Mouse (Mus musculus) liver, embryonic 12.5 days (tissue): ENCODE data around the gene Ccdc6. TPM values are rescaled to one million over a fixed set of nuclear protein-coding genes. Genes with fewer than 3 reads are reported as not detected.

Source experiments
- ATAC-seq: fragments of 200-750 bp; cut with Nextera tagmentation; 2 replicates; pipeline ENCODE4 v1.8.0; 2017; ENCODE audit warnings: moderate number of reproducible peaks, mild to moderate bottlenecking, moderate library complexity
- H3K27ac ChIP-seq: fragments of 300-500 bp; sonication (generic); 2 replicates; pipeline ENCODE4 v1.5.1; 2016; ENCODE audit warnings: mild to moderate bottlenecking
- H3K27me3 ChIP-seq: fragments of 300-500 bp; sonication (generic); replicated peaks from 2 replicates; pipeline ENCODE4 v1.6.1; 2016; ENCODE audit warnings: mild to moderate bottlenecking, moderate library complexity
- H3K36me3 ChIP-seq: fragments of 300-500 bp; sonication (generic); 2 replicates; pipeline ENCODE4 v1.6.1; 2016; ENCODE audit warnings: mild to moderate bottlenecking, moderate library complexity
- H3K4me1 ChIP-seq: fragments of 300-500 bp; sonication (generic); 2 replicates; pipeline ENCODE4 v1.6.1; 2016
- H3K4me2 ChIP-seq: fragments of 300-500 bp; sonication (generic); 2 replicates; pipeline ENCODE4 v1.6.1; 2016; ENCODE audit warnings: mild to moderate bottlenecking, moderate library complexity
- H3K4me3 ChIP-seq: fragments of 300-500 bp; sonication (generic); 2 replicates; pipeline ENCODE4 v1.5.1; 2016; ENCODE audit warnings: mild to moderate bottlenecking, moderate library complexity
- H3K9ac ChIP-seq: fragments of 300-500 bp; sonication (generic); 2 replicates; pipeline ENCODE4 v1.6.1; 2016; ENCODE audit warnings: mild to moderate bottlenecking, moderate library complexity
- H3K9me3 ChIP-seq: fragments of 300-500 bp; sonication (generic); replicated peaks from 2 replicates; pipeline ENCODE4 v1.6.1; 2016; ENCODE audit warnings: mild to moderate bottlenecking, moderate library complexity
- WGBS: fragments of 180-500 bp; shearing (Covaris S2); methylation state at CpG from one replicate; pipeline ENCODE4 v1.1.7; 2016; ENCODE audit not compliant: insufficient replicate concordance; 5-methylcytosine and 5-hydroxymethylcytosine counted together
- polyA plus RNA-seq: library from polyadenylated mRNA; unstranded; fragments of >200 nt; fragmentation: Nextera tagmentation; extraction: Ambion mirVana; gene quantifications from 2 replicates; pipeline ENCODE4 v1.2.1, GENCODE M21; 2016

The Ccdc6 gene
- polyA plus RNA-seq, 1 experiment from 2014 or later, result 9.5 TPM

DNA sequence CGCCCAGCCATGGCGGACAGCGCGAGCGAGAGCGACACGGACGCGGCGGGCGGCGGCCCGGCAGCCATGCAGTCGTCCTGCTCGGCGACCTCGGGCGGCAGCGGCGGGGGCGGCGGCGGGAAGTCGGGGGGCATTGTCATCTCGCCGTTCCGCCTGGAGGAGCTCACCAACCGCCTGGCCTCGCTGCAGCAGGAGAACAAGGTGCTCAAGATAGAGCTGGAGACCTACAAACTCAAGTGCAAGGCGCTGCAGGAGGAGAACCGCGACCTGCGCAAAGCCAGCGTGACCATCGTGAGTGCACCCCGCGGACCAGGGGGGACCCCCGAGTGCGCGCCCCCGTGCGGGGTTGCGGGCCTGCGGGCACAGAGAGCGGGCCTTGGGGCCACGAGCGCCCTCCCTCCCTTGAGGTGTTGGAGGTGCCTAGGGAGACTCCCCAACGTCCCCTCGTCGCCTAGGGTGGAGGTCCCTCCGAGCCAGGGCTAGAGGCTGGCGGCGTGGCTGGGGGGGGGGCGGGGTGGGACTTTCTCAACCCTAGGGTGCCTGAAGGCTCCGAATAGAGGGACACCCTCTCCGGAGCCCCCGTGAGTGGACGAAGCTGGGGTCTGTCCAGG is 475 bp downstream of the Ccdc6 start:
- peak; percentile 26 for ATAC-seq
- H3K27ac ChIP-seq, result peak overlapping the region; percentile 84
- H3K9me3 ChIP-seq, result peaks cover 7% of the 10 kb centered on the region
- under 1% methylated on average over 52 of the region's 58 CpGs for WGBS
- peak overlapping the region; percentile 86 for H3K9ac ChIP-seq
- no peaks in the 10 kb centered on the region for H3K27me3 ChIP-seq
- H3K4me3 ChIP-seq, result peak overlapping the region; percentile 77
- H3K4me1 ChIP-seq, result peaks cover 61% of the 10 kb centered on the region
- peak overlapping the region; percentile 98 for H3K4me2 ChIP-seq
- H3K36me3 ChIP-seq, result peaks cover 28% of the 10 kb centered on the region

DNA sequence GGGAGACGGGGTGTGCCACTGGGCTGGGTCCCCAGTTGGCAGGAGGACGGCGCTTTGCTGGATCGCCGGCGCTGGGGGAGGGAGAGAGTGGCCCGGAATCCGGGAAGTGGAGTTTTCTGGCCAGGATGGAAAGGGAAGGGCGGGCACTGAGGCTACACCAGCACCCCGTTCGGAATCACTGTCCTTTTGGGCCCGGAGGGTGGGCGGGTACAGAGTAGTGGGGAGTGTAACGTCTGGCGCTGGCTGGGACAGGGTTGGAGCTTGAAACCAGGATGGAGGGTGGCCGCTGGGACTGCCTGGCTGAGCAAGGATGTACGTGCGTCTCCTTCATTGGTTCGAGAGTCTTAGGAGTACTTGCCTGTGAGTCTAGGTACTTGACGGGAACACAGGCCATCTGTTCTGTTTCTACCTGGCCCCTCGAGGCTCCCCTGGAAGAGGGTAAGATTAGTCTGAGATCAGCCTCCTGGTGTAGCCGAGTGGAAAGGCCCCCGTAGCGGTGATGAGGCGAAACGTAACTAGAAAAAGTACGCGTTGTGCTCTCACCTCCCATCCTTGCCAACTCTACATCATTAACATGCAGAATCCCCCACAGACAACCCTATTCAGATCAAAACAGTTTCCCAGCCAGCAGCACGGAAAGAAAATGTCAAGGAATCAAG is 1.1 kb downstream of the Ccdc6 start:
- H3K4me3 ChIP-seq, result peak overlapping the region; percentile 77
- 2% methylated on average over 29 of the region's 29 CpGs for WGBS
- peaks cover 8% of the 10 kb centered on the region for H3K9me3 ChIP-seq
- peak overlapping the region; percentile 86 for H3K9ac ChIP-seq
- H3K27ac ChIP-seq, result peak overlapping the region; percentile 84
- peaks cover 62% of the 10 kb centered on the region for H3K4me1 ChIP-seq
- no peaks in the 10 kb centered on the region for H3K27me3 ChIP-seq
- H3K36me3 ChIP-seq, result peaks cover 32% of the 10 kb centered on the region
- ATAC-seq, result peak; percentile 33
- H3K4me2 ChIP-seq, result peak overlapping the region; percentile 98

DNA sequence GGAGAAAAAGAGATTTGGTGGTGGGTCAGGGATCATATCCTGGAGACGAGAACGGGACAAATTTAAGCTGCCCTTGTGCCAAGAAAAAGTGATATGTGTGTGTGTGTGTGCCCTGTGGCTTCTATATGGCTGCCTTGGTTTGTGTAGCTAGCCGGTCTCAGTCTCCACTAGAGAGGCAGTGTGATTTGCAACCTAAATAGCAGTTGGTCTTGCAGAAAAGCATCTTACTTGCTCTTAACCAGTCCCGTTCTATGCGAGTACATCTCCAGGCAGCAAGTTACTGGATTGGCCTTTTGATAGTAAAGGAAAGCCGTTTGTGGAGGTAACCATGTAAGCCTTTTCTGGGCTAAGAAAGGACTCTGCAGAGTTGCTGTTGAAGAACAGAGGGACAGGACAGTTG is 1.7 kb downstream of the Ccdc6 start:
- Histone ChIP-seq H3K4me3 (peak overlapping the region; percentile 77), H3K27ac (no peak overlapping the region), H3K9ac (peak overlapping the region; percentile 86), H3K36me3 (peaks cover 38% of the 10 kb centered on the region), H3K9me3 (peaks cover 8% of the 10 kb centered on the region), H3K4me2 (peak overlapping the region; percentile 98), H3K27me3 (no peaks in the 10 kb centered on the region), H3K4me1 (peaks cover 62% of the 10 kb centered on the region)
- WGBS, result 36% methylated on average over 6 of the region's 6 CpGs
- no peak for ATAC-seq

DNA sequence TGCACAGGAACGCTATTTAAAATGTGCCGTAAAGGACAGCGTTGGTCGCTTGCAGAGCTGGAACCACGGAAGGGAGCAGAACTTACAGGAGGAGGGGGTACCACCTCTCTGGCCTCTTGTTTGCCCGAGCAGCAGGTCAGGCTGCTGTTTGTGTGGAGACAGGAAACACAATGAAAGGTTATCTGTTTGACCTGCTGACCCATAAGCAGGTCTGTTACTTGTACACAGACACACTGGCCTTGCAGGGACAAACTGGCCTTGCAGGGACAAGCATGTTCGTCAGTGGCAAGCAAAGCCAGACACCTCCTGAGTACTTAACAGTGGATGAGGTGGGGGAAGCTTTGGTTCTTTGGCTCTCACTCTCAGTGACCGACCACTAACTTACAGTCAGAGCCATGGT is 2.1 kb downstream of the Ccdc6 start:
- Histone ChIP-seq H3K27me3 (no peaks in the 10 kb centered on the region), H3K4me1 (peaks cover 62% of the 10 kb centered on the region), H3K4me2 (peak overlapping the region; percentile 98), H3K9me3 (peaks cover 8% of the 10 kb centered on the region), H3K27ac (no peak overlapping the region), H3K9ac (peak overlapping the region; percentile 86; the same call in 1 of the 2 replicates), H3K36me3 (peaks cover 42% of the 10 kb centered on the region), H3K4me3 (peak overlapping the region; percentile 77)
- no peak for ATAC-seq
- WGBS, result 50% methylated on average over 8 of the region's 8 CpGs

DNA sequence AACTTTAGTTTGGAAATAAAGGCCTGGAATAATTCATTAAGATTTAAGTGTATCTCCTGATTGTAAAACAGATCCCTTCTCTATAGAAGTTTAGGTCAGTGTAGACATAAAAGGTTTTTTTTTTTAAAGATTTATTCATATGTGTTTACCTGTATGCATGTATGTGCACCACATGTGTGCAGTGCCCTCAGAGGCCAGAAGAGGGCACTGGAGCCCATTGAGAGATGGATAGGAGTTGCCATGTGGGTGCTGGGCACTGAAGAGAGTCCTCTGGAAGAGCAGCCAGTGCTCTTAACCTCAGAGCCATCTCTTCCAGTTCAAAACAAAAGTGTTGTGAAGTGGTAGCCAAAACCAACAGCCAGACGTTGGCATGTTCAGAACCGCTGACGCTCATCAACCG is 5.2 kb downstream of the Ccdc6 start:
- no peak overlapping the region for H3K4me3 ChIP-seq
- H3K27me3 ChIP-seq, result no peaks in the 10 kb centered on the region
- peaks cover 61% of the 10 kb centered on the region for H3K4me1 ChIP-seq
- peaks cover 63% of the 10 kb centered on the region for H3K36me3 ChIP-seq
- no peak overlapping the region for H3K4me2 ChIP-seq
- WGBS, result 92% methylated on average over 4 of the region's 4 CpGs
- H3K9ac ChIP-seq, result no peak overlapping the region
- no peak overlapping the region for H3K27ac ChIP-seq
- no peak for ATAC-seq
- peaks cover 8% of the 10 kb centered on the region for H3K9me3 ChIP-seq

DNA sequence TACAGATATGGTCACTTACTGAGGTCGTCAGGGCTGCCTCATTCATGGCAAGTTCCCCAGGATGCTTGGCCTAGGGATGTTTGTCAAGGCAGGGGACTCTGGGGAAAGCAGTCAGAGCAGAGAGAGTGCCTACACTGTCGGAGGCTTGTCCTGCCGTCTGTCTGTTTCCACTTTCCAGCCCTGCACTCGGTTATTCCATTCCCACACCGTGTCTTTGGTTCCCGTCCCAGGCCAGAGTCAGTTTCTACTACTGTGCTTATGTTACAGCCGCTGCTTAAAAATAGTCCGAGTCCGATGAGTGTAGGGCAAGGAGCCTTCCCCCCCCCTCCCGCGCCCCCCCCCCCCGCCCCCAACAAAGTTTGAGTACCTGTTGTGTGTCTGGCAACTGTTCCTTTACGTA is 11.1 kb downstream of the Ccdc6 start:
- no peak overlapping the region for H3K4me2 ChIP-seq
- H3K4me3 ChIP-seq, result no peak overlapping the region
- H3K27ac ChIP-seq, result no peak overlapping the region
- H3K9me3 ChIP-seq, result no peaks in the 10 kb centered on the region
- peaks cover 34% of the 10 kb centered on the region for H3K36me3 ChIP-seq
- no peak for ATAC-seq
- H3K27me3 ChIP-seq, result no peaks in the 10 kb centered on the region
- peaks cover 72% of the 10 kb centered on the region for H3K4me1 ChIP-seq
- WGBS, result 76% methylated on average over 10 of the region's 13 CpGs
- no peak overlapping the region for H3K9ac ChIP-seq

DNA sequence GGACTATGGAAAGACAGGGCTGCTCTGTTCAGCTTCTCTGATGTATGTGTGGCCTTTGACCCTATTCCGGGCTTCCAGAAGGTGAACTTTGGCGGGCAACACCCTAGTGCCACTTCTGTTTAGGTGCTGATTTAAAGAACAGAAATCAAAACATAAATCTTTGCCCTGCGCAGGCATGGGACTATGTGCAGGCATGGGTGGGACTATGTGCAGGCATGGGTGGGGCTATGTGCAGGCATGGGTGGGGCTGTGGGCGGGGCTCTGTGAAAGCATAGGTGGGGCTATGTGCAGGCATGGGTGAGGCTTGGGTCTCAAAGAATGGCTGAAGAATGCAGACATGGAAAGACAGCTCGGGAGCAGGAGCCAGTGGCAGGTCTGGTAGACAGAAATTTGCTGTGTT is 13.1 kb downstream of the Ccdc6 start:
- no peak overlapping the region for H3K4me3 ChIP-seq
- peaks cover 28% of the 10 kb centered on the region for H3K36me3 ChIP-seq
- H3K9ac ChIP-seq, result no peak overlapping the region
- no peaks in the 10 kb centered on the region for H3K9me3 ChIP-seq
- H3K4me1 ChIP-seq, result peaks cover 53% of the 10 kb centered on the region
- no peak overlapping the region for H3K27ac ChIP-seq
- peak; percentile 93 for ATAC-seq
- WGBS, result 32% methylated on average over 5 of the region's 5 CpGs
- no peaks in the 10 kb centered on the region for H3K27me3 ChIP-seq
- H3K4me2 ChIP-seq, result peak overlapping the region; percentile 4

DNA sequence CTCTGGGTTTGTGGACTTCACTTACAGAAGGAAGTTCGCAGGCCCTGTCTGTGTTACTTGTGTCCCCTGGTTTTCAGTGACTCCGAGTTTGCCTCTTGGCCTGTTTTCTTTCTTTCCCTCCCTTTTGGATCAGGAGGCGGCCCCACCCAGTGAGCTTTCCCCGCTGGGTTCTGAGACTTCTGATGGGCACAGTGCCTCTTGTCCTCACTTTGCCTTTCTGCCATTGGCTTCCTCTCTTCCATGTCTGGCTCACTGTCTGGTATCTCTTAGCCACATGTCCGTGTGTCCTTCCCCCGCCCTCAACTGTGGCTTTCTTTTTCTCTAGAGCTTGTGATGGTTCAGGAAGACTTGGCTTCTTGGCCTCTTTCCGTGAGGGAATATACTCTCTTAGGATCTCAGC is 13.9 kb downstream of the Ccdc6 start:
- ATAC-seq, result no peak
- H3K36me3 ChIP-seq, result peaks cover 20% of the 10 kb centered on the region
- H3K4me3 ChIP-seq, result no peak overlapping the region
- H3K27ac ChIP-seq, result no peak overlapping the region
- no peak overlapping the region for H3K9ac ChIP-seq
- H3K4me2 ChIP-seq, result no peak overlapping the region
- no peaks in the 10 kb centered on the region for H3K9me3 ChIP-seq
- H3K4me1 ChIP-seq, result peaks cover 50% of the 10 kb centered on the region
- WGBS, result 63% methylated on average over 7 of the region's 7 CpGs
- no peaks in the 10 kb centered on the region for H3K27me3 ChIP-seq

DNA sequence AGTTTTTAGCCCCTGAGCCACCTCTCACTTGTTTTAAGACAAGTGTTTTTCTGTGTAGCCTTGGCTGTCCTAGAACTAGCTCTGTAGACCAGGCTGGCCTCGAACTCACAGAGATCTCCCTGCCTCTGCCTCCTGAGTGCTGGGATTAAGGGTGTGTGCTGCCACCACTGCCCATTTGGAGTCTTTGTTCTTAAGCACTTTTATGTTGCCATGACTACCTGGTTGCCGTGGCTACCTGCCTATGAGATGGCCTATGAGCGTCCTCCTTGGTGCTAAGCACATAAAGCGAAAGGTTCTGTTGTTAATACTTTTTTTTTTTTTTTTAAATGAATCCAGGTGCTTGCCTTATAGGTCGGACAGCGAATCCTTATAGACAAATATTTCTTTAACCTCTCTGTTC is 14.7 kb downstream of the Ccdc6 start:
- WGBS, result 88% methylated on average over 6 of the region's 6 CpGs
- Histone ChIP-seq H3K4me3 (no peak overlapping the region), H3K27ac (no peak overlapping the region), H3K9me3 (no peaks in the 10 kb centered on the region), H3K36me3 (peaks cover 14% of the 10 kb centered on the region), H3K4me2 (no peak overlapping the region), H3K9ac (no peak overlapping the region), H3K27me3 (no peaks in the 10 kb centered on the region), H3K4me1 (peaks cover 50% of the 10 kb centered on the region)
- ATAC-seq, result no peak

DNA sequence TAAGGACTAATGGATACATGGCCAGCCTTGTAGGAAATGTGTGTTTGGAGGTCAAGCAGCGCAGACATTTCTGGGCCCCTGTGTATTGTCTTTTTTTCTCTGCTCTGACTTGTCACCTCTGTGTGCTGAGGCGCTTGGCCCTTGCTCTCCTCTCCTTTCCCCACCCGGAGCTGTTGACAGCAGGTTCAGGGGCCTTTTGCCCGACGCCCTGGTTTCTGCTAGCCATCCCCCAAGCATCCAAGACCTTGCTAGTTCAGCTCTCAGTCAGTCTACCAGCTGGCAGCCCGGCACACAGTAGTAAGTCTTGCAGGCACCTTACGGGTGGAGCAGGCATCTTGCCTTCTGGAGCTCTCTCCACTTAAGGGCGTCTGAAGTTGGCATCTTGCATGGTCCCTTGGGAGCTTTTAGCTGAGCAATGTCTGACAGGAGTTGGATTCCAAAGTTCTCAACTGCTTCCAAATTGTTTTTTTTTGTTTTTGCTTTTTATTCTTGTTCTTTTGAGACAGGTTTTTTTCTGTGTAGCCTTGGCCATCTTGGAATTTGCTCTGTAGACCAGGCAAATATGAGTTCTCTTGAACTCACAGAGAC is 17.2 kb downstream of the Ccdc6 start:
- H3K4me1 ChIP-seq, result peaks cover 51% of the 10 kb centered on the region
- ATAC-seq, result no peak

DNA sequence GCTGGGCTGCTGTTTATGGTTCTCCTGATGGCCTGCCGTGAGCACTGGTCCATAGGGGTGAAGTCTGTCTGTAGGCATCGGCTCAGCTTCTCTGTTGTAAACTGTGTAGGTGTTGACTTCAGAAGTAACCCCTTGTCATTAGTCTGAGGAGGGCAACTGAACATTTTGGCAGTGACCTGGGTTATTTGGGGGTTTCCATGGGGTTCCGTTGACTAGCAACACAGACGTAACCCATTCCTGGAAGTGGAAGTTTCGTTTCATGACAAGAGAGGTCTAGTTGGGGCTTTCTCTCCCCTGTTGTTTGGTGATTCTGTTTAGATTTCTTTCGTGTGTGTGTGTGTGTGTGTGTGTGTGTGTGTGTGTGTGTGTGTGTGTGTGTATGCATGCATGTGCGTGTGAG is 19.5 kb downstream of the Ccdc6 start:
- ATAC-seq, result no peak
- H3K4me1 ChIP-seq, result peaks cover 53% of the 10 kb centered on the region
- H3K27ac ChIP-seq, result no peak overlapping the region
- no peak overlapping the region for H3K4me3 ChIP-seq
- no peak overlapping the region for H3K9ac ChIP-seq
- WGBS, result 85% methylated on average over 7 of the region's 7 CpGs
- no peaks in the 10 kb centered on the region for H3K9me3 ChIP-seq
- H3K27me3 ChIP-seq, result no peaks in the 10 kb centered on the region
- H3K4me2 ChIP-seq, result no peak overlapping the region
- peaks cover 14% of the 10 kb centered on the region for H3K36me3 ChIP-seq

More for the DNA sequence above, 17.2 kb downstream of the Ccdc6 start:
- 76% methylated on average over 8 of the region's 8 CpGs for WGBS
- Histone ChIP-seq H3K9me3 (no peaks in the 10 kb centered on the region), H3K36me3 (peaks cover 14% of the 10 kb centered on the region), H3K27ac (no peak overlapping the region), H3K4me2 (no peak overlapping the region), H3K4me3 (no peak overlapping the region), H3K27me3 (no peaks in the 10 kb centered on the region), H3K9ac (no peak overlapping the region)

DNA sequence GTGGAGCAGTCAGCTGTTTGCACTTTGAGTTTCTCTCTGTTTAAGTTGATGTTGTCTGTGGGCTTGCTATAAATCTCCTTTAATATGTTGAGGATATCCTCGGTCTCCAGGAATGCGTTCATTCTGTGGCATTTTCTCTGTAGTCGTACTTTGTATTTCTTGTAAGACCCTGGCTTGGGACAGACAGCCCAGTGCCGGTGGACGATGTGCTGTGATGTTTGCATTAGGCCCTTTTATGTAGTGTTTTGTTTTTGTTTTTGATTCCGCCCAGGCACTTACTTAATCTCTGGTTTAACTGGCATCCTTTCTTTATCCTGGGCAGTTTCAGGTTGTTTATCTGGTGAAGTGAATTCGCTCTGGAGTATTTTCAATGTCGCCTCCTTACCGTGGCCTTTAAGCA is 22.5 kb downstream of the Ccdc6 start:
- Histone ChIP-seq H3K27me3 (no peaks in the 10 kb centered on the region), H3K9ac (peak overlapping the region; percentile 55), H3K4me1 (peaks cover 82% of the 10 kb centered on the region), H3K4me2 (peak overlapping the region; percentile 59), H3K9me3 (no peaks in the 10 kb centered on the region), H3K4me3 (0 out of 2 replicates have a peak overlapping the region, but pooled peaks have one; percentile 1), H3K27ac (peak overlapping the region; percentile 83), H3K36me3 (0 out of 2 replicates have a peak, but pooled peaks cover 4% of the 10 kb centered on the region)
- no peak for ATAC-seq
- 52% methylated on average over 9 of the region's 9 CpGs for WGBS
